Mouse (Mus musculus) liver, embryonic 12.5 days (tissue): ENCODE results near the gene Disp1. TPM values are rescaled to one million over a fixed set of nuclear protein-coding genes. Genes with fewer than 3 reads are reported as not detected.

Experiments used
- ATAC-seq: fragments of 200-750 bp; cut with Nextera tagmentation; 2 replicates; pipeline ENCODE4 v1.8.0; 2017; ENCODE audit warnings: moderate number of reproducible peaks, mild to moderate bottlenecking, moderate library complexity
- H3K27ac ChIP-seq: fragments of 300-500 bp; sonication (generic); 2 replicates; pipeline ENCODE4 v1.5.1; 2016; ENCODE audit warnings: mild to moderate bottlenecking
- H3K27me3 ChIP-seq: fragments of 300-500 bp; sonication (generic); replicated peaks from 2 replicates; pipeline ENCODE4 v1.6.1; 2016; ENCODE audit warnings: mild to moderate bottlenecking, moderate library complexity
- H3K36me3 ChIP-seq: fragments of 300-500 bp; sonication (generic); 2 replicates; pipeline ENCODE4 v1.6.1; 2016; ENCODE audit warnings: mild to moderate bottlenecking, moderate library complexity
- H3K4me1 ChIP-seq: fragments of 300-500 bp; sonication (generic); 2 replicates; pipeline ENCODE4 v1.6.1; 2016
- H3K4me2 ChIP-seq: fragments of 300-500 bp; sonication (generic); 2 replicates; pipeline ENCODE4 v1.6.1; 2016; ENCODE audit warnings: mild to moderate bottlenecking, moderate library complexity
- H3K4me3 ChIP-seq: fragments of 300-500 bp; sonication (generic); 2 replicates; pipeline ENCODE4 v1.5.1; 2016; ENCODE audit warnings: mild to moderate bottlenecking, moderate library complexity
- H3K9ac ChIP-seq: fragments of 300-500 bp; sonication (generic); 2 replicates; pipeline ENCODE4 v1.6.1; 2016; ENCODE audit warnings: mild to moderate bottlenecking, moderate library complexity
- H3K9me3 ChIP-seq: fragments of 300-500 bp; sonication (generic); replicated peaks from 2 replicates; pipeline ENCODE4 v1.6.1; 2016; ENCODE audit warnings: mild to moderate bottlenecking, moderate library complexity
- WGBS: fragments of 180-500 bp; shearing (Covaris S2); methylation state at CpG from one replicate; pipeline ENCODE4 v1.1.7; 2016; ENCODE audit not compliant: insufficient replicate concordance; 5-methylcytosine and 5-hydroxymethylcytosine counted together
- polyA plus RNA-seq: library from polyadenylated mRNA; unstranded; fragments of >200 nt; fragmentation: Nextera tagmentation; extraction: Ambion mirVana; gene quantifications from 2 replicates; pipeline ENCODE4 v1.2.1, GENCODE M21; 2016

Gene Disp1
- polyA plus RNA-seq, 1 experiment from 2014 or later = 4.0 TPM

- Histone ChIP-seq H3K4me2 (no peak overlapping the region), H3K36me3 (no peaks in the 10 kb centered on the region), H3K27ac (no peak overlapping the region), H3K9me3 (no peaks in the 10 kb centered on the region), H3K9ac (no peak overlapping the region), H3K4me3 (no peak overlapping the region), H3K4me1 (peaks cover 12% of the 10 kb centered on the region; the same call in 1 of the 2 replicates), H3K27me3 (no peaks in the 10 kb centered on the region)
- WGBS = 77% methylated on average over 11 of the region's 11 CpGs
- ATAC-seq = no peak
Observed at GRCm38 (mm10) chr1:183233679-183234174, 12.4 kb upstream of the Disp1 start.

- Histone ChIP-seq H3K4me2 (no peak overlapping the region), H3K4me3 (no peak overlapping the region), H3K4me1 (peaks cover 12% of the 10 kb centered on the region; the same call in 1 of the 2 replicates), H3K9ac (no peak overlapping the region), H3K27me3 (no peaks in the 10 kb centered on the region), H3K9me3 (no peaks in the 10 kb centered on the region), H3K27ac (no peak overlapping the region), H3K36me3 (no peaks in the 10 kb centered on the region)
- ATAC-seq = peak; percentile 75
- 56% methylated on average over 7 of the region's 7 CpGs for WGBS
Observed at GRCm38 (mm10) chr1:183232985-183233678, 11.8 kb upstream of the Disp1 start.

GRCm38 (mm10) chr1:183227469-183227868, 6.1 kb upstream of the Disp1 start:
- no peak for ATAC-seq
- Histone ChIP-seq H3K9ac (no peak overlapping the region), H3K27me3 (no peaks in the 10 kb centered on the region), H3K9me3 (no peaks in the 10 kb centered on the region), H3K36me3 (no peaks in the 10 kb centered on the region), H3K4me2 (no peak overlapping the region), H3K4me3 (no peak overlapping the region), H3K4me1 (peaks cover 12% of the 10 kb centered on the region; the same call in 1 of the 2 replicates), H3K27ac (no peak overlapping the region)
- WGBS = 48% methylated on average over 7 of the region's 7 CpGs

DNA sequence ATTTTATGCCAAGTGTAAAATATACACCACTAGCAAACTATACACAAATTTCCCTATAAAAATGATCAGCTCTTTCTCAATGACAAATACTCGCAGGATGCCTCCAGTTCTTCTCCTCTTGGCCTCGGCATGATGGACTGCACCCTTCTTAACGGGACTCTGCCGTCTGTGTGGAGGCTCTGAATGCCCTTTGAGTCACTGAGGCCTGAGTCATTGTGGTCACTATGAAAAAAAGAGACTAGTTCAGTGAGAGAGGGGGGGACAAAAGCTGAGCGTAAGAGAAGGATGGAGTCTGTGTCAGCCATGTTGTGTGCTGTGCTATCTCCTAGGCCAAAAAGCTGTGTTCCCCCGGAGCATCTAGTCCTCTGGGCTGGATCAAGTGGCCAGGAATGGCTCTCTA, 2.3 kb downstream of the Disp1 start:
- no peaks in the 10 kb centered on the region for H3K27me3 ChIP-seq
- H3K4me2 ChIP-seq = no peak overlapping the region
- no peaks in the 10 kb centered on the region; the same call in 1 of the 2 replicates for H3K36me3 ChIP-seq
- no peak overlapping the region for H3K27ac ChIP-seq
- no peaks in the 10 kb centered on the region for H3K9me3 ChIP-seq
- no peak for ATAC-seq
- H3K4me1 ChIP-seq = peaks cover 28% of the 10 kb centered on the region
- 73% methylated on average over 6 of the region's 6 CpGs for WGBS
- H3K9ac ChIP-seq = no peak overlapping the region
- no peak overlapping the region for H3K4me3 ChIP-seq

DNA sequence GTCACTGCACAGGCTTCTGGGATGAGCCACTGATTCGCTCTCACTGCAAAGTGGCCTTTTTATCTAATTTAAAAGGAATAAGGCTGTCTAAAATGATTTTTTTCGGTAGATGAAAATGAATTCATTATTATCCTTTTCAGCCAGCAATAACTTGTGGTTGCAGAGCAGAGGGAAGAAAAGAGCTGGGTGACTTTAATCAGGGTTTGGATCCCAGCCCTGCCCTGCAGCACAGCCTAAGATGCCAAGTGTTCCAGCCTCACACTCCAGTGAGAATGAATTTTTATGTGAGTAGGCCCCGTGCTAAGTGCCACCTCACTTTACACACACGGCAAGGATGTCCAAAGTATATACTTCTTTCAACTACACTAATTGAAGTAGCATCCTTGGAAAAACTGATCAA, 4.6 kb downstream of the Disp1 start:
- Histone ChIP-seq H3K9me3 (no peaks in the 10 kb centered on the region), H3K36me3 (no peaks in the 10 kb centered on the region; the same call in 1 of the 2 replicates), H3K9ac (no peak overlapping the region), H3K27me3 (no peaks in the 10 kb centered on the region), H3K4me3 (no peak overlapping the region), H3K4me2 (no peak overlapping the region), H3K4me1 (peaks cover 44% of the 10 kb centered on the region), H3K27ac (no peak overlapping the region)
- WGBS = 82% methylated on average over 4 of the region's 4 CpGs
- ATAC-seq = no peak

GRCm38 (mm10) chr1:183215706-183216105, 5.6 kb downstream of the Disp1 start:
- ATAC-seq = no peak
- Histone ChIP-seq H3K9ac (no peak overlapping the region), H3K27ac (no peak overlapping the region), H3K9me3 (no peaks in the 10 kb centered on the region), H3K4me1 (peaks cover 38% of the 10 kb centered on the region), H3K36me3 (no peaks in the 10 kb centered on the region; the same call in 1 of the 2 replicates), H3K4me3 (no peak overlapping the region), H3K27me3 (no peaks in the 10 kb centered on the region), H3K4me2 (no peak overlapping the region)
- whole genome bisulfite sequencing = 83% methylated on average over 6 of the region's 6 CpGs

- WGBS = 72% methylated on average over 6 of the region's 6 CpGs
- H3K9me3 ChIP-seq = no peaks in the 10 kb centered on the region
- peak overlapping the region; percentile 76 for H3K27ac ChIP-seq
- no peak overlapping the region for H3K9ac ChIP-seq
- no peaks in the 10 kb centered on the region; the same call in 1 of the 2 replicates for H3K36me3 ChIP-seq
- peak; percentile 78 for ATAC-seq
- H3K4me2 ChIP-seq = 0 out of 2 replicates have a peak overlapping the region, but pooled peaks have one; percentile 1
- no peak overlapping the region for H3K4me3 ChIP-seq
- H3K4me1 ChIP-seq = peaks cover 24% of the 10 kb centered on the region
- no peaks in the 10 kb centered on the region for H3K27me3 ChIP-seq
Observed at GRCm38 (mm10) chr1:183213850-183214249, 7.5 kb downstream of the Disp1 start.

GRCm38 (mm10) chr1:183212757-183213211, 8.5 kb downstream of the Disp1 start:
- Histone ChIP-seq H3K9ac (peak overlapping the region; percentile 22; the same call in 1 of the 2 replicates), H3K4me2 (no peak overlapping the region), H3K27me3 (no peaks in the 10 kb centered on the region), H3K4me3 (no peak overlapping the region), H3K4me1 (peaks cover 29% of the 10 kb centered on the region), H3K36me3 (no peaks in the 10 kb centered on the region; the same call in 1 of the 2 replicates), H3K27ac (peak overlapping the region; percentile 76; the same call in 1 of the 2 replicates), H3K9me3 (no peaks in the 10 kb centered on the region)
- ATAC-seq = peak; percentile 73
- 38% methylated on average over 6 of the region's 6 CpGs for WGBS

GRCm38 (mm10) chr1:183210115-183210514, 11.2 kb downstream of the Disp1 start:
- no peaks in the 10 kb centered on the region for H3K36me3 ChIP-seq
- no peak overlapping the region for H3K4me3 ChIP-seq
- no peaks in the 10 kb centered on the region for H3K27me3 ChIP-seq
- H3K4me2 ChIP-seq = no peak overlapping the region
- H3K9ac ChIP-seq = no peak overlapping the region
- no peak for ATAC-seq
- no peaks in the 10 kb centered on the region for H3K9me3 ChIP-seq
- H3K4me1 ChIP-seq = peaks cover 37% of the 10 kb centered on the region
- no peak overlapping the region for H3K27ac ChIP-seq
- 80% methylated on average over 8 of the region's 8 CpGs for WGBS

- no peak for ATAC-seq
- H3K36me3 ChIP-seq = no peaks in the 10 kb centered on the region
Observed at GRCm38 (mm10) chr1:183207623-183208022, 13.7 kb downstream of the Disp1 start.

GRCm38 (mm10) chr1:183207141-183207540, 14.2 kb downstream of the Disp1 start:
- no peaks in the 10 kb centered on the region for H3K9me3 ChIP-seq
- no peaks in the 10 kb centered on the region for H3K36me3 ChIP-seq
- H3K27ac ChIP-seq = no peak overlapping the region
- 81% methylated on average over 3 of the region's 3 CpGs for WGBS
- H3K27me3 ChIP-seq = no peaks in the 10 kb centered on the region
- no peak overlapping the region for H3K9ac ChIP-seq
- H3K4me1 ChIP-seq = peaks cover 14% of the 10 kb centered on the region
- H3K4me2 ChIP-seq = no peak overlapping the region
- H3K4me3 ChIP-seq = no peak overlapping the region
- ATAC-seq = no peak

More at GRCm38 (mm10) chr1:183207623-183208022, 13.7 kb downstream of the Disp1 start:
- Histone ChIP-seq H3K27ac (no peak overlapping the region), H3K4me3 (no peak overlapping the region), H3K9ac (no peak overlapping the region), H3K4me1 (peaks cover 19% of the 10 kb centered on the region), H3K9me3 (no peaks in the 10 kb centered on the region), H3K27me3 (no peaks in the 10 kb centered on the region), H3K4me2 (no peak overlapping the region)
- WGBS = 64% methylated on average over 6 of the region's 6 CpGs

GRCm38 (mm10) chr1:183200926-183201325, 20.4 kb downstream of the Disp1 start:
- Histone ChIP-seq H3K27me3 (no peaks in the 10 kb centered on the region), H3K4me3 (no peak overlapping the region), H3K4me2 (no peak overlapping the region), H3K27ac (no peak overlapping the region), H3K9me3 (no peaks in the 10 kb centered on the region), H3K9ac (no peak overlapping the region), H3K36me3 (no peaks in the 10 kb centered on the region), H3K4me1 (no peaks in the 10 kb centered on the region)
- WGBS = 86% methylated on average over 5 of the region's 5 CpGs
- no peak for ATAC-seq
